Mouse (Mus musculus): ENCODE data around the gene Lrrc25. TPM values are rescaled to one million over a fixed set of nuclear protein-coding genes. Genes with fewer than 3 reads are reported as not detected.

Gene Lrrc25
- polyA plus RNA-seq, 2 experiments from 2014 or later: 0.43 to 0.89 TPM

DNA sequence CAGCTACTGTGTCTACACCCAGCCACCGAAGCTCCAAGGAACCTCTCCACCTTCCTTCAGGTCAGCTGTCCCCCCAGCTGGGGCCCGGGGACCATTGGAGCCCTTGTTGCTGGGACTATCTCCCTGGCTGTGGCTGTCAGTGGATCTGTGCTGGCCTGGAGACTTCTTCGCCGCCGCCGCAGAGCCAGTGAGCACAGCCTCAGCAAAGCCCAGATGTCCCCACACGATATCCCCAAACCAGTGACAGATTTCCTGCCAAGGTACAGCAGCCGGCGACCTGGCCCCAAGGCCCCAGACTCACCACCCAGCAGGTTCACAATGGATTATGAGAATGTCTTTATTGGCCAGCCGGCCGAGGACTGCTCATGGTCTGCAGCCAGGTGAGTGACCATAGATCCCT lies 2.0 kb downstream of the Lrrc25 start:
- ATAC-seq: no peak

DNA sequence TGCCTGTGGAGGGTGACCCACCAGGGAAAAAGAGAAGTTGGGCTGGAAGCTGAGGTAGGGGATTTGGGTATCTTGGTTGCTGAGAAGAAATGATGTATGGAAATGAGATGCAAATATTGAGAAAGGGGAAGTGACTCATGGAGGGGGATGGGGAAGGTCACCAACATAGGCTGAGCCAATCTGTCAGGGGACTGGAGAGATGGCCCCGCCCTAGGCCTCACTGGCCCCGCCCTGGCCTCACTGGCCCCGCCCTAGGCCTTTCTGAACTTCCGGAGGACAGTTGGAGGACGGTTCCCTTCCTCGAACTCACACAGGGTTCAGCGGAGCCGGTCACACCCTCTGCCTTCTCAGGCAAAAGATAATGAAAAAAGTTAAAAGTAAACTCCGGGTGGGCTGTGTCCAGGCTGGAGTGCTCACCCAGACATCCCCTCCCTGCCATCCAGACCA lies 3.0 kb downstream of the Lrrc25 start:
- ATAC-seq: peak; percentile 62

DNA sequence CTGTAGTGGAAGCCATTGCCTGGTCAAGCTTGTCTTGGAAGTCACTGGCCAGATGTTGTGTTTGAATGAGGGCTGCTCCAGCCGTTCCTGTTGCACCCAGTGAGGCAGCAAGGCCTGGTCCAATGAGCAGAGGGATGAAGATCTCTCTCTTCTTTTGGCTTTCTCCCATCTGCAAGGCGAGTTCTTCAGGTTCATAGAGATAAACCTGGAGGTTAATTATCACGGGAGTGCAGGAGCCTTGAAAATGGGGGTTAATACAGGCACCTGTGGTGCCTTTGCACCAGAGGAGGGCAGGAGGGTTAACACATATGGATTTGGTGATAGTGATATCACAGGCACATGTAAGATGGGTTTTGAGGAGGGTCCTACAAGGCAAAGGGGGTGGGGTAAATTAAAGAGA lies 6.3 kb downstream of the Lrrc25 start:
- ATAC-seq: no peak

DNA sequence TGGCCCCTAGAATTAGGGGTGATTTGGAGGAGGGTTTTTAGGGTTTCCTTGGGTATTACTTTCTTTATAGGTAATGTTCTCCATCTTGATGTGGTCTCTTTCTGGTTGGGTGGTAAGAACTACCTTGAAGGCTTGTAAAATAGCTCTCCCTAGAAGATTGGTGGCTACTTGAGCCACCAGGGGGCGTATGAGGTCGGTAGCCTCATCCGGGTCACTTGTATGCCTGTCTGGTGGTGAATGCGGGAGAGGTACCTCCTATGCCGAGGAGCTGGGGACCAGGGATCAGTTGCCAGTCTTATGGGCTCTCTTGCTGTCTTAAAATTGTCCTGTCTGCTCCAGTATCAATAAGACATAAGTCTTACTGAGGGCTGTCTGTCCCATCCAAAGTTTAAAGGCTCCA lies 9.1 kb downstream of the Lrrc25 start:
- ATAC-seq: peak; percentile 25

DNA sequence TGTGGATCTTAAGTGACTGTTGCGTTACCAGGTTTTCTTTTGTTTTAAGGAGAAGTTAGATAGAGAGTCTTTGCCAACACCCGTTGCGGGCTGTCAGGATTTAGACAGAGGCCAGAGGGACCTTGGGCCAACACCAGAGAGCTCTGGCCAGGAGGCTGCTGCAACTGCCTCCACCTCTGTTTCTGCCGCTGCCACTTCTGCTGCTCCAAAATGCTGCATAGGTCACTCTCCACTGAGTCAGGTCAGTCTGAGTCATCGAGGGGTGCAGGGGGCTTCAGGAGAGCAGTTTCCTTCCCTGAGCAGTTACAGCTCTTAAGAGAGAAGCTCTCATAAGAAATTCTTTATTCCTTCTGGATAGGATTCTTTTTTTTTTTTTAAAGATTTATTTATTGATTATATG lies 11.1 kb downstream of the Lrrc25 start:
- no peak for ATAC-seq

DNA sequence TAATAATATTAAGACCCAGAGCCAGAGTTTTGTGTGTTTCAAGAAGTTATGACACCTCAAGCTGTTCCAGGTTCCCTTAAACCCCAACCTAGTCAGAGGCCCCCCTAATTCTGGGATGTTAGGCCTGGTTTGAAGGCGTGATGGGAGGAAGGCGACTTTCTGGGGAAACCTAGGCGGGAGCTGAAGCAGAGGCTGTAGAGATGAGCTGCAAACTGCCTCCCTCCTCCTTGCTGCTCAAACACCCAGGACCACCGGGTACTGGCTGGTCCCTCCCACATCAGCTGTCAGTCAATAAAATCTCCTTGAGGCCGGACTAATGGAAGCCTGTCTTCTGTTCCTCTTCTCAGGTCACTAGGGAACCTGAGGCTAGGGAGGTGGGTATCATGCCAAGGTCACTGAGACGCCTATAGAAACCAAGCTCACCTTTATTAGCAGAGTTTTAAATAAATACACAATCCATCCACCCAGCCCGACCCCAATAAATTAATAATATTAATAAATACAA lies 13.1 kb downstream of the Lrrc25 start:
- ATAC-seq: no peak

DNA sequence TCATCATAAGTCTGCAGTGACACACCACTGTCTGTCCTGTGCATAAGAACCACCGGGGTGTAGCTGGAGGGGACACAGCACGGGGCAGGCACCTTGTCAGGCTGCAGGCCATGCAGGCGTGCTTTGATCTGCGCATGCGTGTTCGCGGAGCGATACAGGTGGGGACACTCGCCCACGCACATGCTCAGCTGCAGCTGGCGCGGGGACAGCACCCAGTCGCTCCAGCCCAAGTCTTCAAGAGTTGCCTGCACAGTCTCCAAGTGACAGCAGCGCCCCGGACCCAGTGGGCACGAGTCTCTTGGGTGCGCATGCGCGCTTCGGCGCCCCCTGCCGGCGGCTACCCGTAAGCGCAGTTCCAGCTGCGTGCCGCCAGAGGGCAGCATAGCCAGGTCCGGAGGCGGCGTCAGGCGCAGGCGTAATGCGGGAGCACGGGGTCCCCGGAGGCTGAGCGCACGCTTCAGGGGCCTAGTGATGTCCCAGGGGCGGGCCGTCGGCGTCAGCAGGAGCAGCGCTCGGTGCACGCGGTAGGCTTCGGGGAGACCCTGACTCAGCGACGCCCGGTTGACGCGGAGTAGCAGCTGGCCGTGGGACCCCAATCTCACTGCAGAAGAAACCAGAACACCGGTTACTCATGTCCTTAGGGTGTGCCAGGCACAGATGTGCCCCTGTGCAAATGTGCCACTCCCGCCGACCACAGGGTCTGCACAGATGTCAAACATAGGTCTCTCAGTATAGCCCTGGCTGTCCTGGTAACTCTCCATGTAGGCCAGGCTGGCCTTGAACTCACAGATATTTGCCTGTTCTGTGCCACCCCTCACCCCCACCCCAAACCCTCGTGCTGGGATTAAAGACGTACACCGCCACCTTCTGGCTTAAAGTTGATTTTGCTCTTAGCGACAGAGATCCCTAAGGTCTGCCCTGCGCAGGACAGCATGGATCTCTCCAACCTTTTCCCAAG lies 13.9 kb downstream of the Lrrc25 start:
- ATAC-seq: peak; percentile 83

DNA sequence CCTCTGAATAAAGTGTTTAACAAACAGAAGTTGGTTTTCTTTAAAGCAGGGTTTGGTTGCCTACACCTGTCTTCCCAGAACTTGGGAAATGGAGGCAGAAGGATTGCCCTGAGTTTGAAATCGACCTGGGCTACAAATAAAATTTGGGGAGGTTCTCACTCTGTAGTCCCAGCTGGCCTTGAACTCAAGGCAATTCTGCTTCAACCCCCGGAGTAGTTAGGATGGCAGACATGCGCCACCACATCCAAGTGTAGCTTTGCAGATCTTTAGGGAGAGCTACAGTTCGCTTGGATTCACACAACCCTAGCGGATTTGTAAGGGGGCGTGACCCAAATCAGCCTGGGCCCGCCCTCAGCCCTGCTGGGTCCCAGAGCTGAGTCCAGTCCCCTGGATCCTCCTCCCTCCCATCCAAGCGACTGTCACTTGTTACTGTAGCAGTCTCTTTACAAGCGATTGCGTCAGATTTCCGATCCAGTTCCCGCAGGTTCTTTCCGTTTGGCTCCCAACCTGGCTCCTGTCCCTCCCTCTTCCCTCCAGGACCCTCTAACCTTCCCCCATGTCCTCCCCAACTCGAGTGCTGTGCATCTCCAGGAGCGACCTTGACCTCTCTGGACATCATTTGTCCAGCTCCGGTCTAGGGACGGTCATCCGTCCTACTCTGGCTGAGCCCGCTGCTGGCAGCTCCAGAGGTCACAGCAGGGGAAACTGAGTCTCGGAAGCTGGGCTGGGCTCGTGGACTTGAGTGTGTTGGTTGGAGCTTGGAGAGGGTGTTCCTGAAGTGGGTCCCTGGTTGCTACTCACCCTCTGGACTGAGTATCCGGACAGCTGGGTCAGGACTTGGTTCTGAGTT lies 14.8 kb downstream of the Lrrc25 start:
- no peak for ATAC-seq

DNA sequence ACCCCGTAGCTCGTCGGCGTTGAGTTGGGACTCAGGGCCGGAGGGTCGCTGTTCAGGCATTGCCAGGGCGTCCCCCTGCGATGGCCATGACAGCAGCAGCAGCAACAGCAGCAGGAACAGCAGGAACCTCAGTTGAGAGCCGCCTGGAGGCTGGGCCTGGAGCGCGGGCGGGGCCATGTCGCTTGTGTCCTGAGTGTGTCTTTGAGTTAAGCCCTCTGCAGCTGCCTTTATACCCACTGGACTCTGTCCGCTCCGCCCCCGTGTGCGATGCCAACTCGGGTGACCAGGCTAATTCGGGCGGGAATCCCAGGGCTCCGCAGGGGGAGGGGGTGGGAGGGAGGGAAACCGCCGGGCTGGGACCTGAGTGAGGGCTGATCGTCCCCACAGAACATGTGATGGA lies 15.5 kb downstream of the Lrrc25 start:
- no peak for ATAC-seq

DNA sequence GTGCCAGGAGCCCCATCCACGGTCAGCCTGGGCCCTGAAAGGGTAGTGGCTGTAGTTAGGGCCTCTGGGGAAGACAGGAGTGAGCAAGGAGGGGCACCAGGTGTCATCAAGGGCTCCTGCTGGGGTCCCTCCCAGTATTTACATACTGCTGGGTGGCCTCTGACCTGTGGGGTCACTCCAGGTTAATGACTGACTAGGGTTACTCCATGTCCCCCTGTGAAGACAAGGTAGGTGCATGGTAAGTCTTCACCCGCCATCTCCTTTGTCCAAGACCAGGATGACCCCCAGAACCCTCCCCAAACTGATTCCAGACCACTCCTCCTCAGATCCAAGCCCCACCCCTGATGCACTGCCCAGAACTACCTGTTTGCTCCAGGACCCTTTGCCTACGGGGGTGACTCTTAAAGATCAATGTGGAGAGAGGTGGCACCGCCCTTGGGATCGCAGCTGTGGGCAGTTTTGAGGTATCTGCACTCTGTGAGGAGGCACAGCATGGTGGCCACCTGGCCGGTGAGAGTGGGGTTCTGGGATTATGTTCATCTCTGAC lies 16.5 kb downstream of the Lrrc25 start, which contains the start of gene Gdf15:
TSS of gene Gdf15 (minus strand) at position 111 of the 547 bp plus-strand sequence.
- ATAC-seq: no peak

DNA sequence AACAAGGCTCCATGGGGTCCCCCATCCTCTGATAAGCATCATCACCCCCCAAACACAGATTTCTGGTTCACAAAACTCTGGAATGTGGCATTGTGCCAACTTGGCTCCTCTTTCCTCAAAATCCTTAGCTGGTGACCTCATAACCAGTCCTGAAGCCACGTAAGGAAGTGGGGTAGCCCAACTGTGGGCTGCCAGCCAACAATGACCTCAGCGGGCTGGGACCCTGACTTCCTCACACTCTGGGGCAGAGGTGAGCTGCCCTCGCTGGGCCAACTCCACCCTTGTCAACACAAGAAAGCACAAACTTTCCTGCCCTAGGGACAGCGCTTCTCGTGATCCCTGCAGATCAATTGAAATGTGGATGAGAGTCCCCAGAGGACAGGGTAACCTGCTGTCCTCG lies 18.1 kb downstream of the Lrrc25 start:
- no peak for ATAC-seq

DNA sequence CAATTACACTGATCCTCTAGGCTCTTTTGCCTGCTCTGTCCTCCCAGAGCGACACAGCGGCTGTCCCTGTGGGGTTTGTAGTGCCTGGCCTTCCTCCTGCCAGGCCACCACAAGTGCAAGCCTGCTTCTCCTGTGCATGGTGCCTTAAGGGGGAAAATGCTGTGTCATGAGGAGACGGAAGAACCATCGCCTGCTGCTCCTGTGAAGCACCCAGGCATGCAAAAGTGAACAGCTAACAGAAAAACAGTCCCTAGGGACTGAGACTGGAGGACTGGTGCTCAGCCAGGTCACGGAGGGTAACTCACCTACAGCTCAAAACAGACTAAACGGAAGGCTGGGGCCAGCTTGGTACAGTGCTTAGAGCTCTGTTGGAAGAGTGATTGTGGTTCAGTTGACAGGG lies 19.6 kb downstream of the Lrrc25 start:
- no peak for ATAC-seq

DNA sequence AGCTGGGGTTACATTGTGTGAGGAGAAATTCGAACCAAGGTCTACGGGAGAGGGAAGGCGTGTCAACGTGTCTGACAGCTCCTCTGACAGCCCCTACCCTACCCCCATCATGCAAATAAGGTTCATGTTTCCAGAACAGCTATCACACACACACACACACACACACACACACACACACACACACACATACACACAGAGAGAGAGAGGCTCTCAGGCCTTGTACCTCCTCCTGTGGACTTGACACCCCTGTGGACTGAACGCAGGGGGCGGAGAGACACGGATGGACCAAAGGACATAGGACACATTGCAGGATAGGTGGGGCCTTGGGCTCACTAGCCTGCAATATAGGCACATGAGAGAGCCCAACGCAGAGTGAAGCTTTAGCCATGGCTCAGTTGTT lies 20.9 kb downstream of the Lrrc25 start:
- ATAC-seq: no peak

DNA sequence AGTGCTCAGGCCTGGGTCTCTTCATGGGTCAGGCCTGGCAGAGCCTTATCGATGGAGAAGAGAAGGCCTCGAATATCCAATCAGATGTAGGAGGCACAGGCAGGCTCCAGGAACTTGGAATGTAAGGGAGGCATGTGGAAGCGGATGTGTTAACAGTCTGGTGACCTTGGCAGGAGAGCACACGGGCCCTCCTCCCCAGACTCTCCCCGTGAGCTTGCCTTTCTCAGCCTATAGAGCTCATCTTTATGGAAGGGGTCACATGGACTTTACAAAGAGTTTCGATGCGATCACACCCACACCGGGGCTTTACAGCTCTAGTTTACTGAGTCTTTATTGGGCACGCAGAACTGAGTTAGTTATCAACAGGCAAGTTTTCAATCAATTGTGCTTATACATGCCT lies 22.8 kb downstream of the Lrrc25 start:
- no peak for ATAC-seq

DNA sequence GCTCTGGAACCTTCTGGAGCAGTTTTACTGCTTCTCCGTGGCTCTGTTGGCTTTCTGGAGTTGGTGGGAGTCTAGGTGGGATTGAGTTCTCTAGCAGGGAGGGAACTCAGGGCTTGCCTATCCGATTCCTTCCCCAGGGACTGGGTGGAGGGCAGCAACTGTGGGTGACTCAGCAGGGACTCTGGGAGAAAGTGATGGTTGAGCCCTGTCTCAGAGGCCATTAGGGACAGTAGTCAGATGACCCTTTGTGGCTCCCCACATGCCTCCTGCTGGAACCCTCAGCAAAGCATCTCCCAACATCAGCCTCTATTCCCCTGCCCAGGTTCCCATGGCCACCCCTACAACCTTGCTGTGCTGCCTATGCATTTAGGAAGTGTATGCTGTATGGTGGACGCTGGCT lies 27.1 kb downstream of the Lrrc25 start:
- ATAC-seq: no peak

DNA sequence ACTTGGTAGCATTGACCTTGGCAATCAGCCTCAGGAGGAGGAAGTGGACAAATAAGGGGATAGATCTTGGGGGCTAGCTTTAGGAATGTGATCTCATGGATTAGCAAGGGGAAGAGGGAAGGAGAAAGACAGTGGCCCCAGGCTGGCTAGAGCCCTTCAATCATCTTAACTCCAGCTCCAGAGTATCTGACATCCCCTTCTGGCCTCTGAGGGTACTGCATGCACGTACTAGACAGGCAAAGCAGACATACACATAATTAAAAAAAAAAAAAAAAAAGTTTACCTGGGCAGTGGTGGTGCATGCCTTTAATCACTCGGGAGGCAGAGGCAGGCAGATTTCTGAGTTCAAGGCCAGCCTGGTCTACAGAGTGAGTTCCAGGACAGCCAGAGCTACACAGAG lies 28.1 kb downstream of the Lrrc25 start:
- ATAC-seq: no peak

DNA sequence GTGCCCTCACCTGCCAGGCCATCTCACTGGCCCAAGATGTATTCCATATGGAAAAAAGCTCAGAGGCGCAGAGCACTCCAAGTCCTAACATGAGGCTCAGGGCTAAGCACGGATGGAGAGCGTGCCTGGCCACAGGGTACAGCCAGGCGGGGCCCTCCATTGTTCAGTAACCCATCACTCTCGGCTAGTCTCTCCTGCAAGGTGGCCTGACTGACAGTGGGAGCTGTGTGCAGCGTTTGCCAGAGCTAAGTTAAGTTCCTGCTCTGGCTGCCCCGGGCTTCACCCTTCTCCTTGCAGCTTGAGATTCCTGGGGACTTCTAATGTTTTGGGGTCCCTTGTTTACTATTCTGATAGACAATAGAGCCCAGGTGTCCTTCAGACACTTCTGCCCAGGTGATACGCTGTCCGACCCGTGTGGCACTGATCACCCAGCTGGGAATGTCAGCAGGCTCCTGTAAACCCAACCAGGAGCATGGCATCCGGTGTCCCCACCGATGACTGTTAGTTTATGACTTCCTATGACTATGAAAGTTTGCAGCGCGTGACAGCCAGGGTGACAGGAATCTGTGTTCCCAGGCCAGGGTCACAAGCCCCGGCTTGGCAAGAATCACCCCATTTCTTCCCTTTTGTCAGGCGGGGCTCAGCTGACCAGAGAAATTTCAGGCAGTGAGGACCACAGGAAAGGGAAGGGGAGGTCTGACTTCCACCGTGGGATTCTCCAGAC lies 29.7 kb downstream of the Lrrc25 start:
- no peak for ATAC-seq

DNA sequence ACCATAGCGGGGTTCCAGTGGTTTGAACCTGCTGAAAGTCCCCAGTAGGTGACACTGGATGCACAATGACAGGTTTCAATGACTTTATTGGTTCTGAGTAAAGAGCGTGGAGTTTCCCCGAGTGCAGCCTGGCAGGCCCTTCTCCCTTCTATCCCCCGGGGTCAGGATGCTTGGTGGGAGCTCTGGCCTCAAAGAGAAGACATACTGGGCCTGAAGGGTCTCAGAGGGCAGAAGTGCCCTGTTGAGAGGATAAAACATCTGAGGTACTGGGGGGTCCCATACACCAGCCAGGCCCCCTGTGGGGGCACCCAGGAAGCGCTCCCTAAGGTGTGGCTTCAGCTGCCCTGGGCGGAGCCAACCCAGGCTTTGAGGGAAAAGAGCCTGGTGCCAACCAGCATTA lies 30.4 kb downstream of the Lrrc25 start:
- ATAC-seq: no peak

DNA sequence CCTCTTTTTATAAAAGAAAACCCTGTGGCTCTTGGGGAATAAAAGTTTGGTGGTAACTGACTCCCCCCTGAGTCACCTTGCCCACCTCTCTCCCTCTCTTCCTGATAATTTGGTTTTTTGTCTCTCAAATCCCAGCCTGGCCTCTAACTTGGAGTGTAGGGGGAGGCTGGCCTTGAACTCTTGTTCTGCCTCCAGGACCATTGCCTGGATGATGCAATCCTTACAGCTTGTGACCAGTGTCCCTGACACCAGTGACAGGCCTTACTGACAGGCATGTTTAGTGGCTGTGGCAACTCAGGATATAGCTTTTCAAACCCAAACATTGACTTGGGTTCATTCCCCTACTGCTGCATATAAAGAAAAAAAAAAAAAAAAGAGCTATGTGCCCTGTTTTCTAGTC lies 30.8 kb downstream of the Lrrc25 start:
- no peak for ATAC-seq

DNA sequence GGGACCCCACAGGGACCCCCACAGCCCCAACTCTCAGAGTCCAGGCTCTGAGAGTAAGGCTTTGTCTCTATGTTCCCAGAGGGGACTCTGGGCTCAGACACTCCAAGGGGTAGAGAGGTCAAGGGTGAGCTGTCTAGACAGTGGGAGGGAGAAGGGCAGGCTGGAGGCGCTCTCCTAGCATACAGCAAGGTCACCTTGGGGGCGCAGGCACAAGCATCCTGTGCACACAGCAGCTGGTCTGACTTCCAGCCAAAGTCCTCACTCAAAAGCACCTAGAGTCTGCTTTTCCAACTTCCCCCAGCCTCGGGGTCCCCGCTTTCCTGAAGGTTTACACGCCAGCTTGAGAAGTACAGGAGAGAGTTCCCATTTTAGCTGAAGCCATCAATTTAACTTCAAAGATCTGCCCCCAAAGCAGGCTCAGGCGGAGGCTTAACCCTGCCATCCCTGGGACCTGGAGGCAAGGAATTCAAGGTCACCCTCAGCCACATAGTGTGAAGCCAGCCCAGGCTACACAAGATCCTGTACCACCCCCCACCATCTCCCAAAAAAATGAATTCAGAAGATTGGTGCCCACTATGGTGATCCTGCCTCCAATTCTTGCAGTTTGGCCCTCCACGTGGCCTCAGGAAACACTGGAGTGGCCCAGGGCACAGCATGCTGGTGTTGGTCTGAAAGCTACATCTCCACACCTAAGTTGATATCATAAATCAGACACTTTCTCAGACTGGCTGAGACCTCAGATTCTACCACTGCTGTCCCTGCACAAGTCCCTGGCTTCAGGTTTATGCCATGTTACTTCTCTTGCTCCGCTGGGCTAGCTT lies 31.6 kb downstream of the Lrrc25 start:
- no peak for ATAC-seq

DNA sequence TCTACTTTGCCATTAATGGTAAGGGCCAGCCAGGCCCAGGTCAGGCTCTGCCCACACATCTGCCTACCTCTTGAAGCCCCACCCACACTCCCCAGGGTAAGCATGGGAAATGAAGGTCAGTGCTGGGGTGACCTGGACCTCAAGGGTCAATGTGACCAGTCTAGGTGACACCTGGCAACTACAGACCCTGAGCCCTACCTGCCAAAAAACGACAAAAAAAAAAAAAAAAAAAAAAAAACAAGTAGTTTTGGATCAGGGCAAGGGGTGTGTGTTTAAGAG lies 32.1 kb downstream of the Lrrc25 start:
- ATAC-seq: no peak

DNA sequence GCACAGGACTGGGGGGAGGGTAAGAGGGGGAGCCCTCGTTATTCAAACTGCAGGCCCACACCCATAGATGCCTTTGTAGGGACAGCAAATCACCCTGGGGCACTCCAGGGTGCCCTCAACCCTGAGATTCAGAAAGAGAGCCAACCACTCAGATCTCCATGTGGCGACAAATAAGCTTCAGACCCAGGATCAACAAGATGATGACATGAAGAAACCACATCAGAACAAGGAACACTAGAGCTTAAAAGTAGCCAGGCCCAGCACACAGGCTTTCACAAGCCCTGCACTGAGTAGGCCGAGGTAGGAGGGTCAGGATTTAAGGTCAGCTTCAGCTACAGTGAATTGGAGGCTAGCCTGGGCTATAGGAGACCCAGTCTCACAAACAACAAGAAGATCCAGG lies 33.0 kb downstream of the Lrrc25 start:
- ATAC-seq: no peak
